Mouse (Mus musculus) neutrophil, adult 5-6 weeks (primary cell): Measurements from ENCODE around the gene Akap2. TPM values are rescaled to one million over a fixed set of nuclear protein-coding genes. Genes with fewer than 3 reads are reported as not detected.

Experiments used
- ATAC-seq: fragments of 151-379, 151-347 bp; 2 replicates; pipeline ENCODE4 v1.8.0; 2017; ENCODE audit warnings: mild to moderate bottlenecking, moderate TSS enrichment; ENCODE audit not compliant: insufficient number of reproducible peaks, poor library complexity, low FRiP score, severe bottlenecking; ENCODE audit errors: extremely low read depth
- total RNA-seq: library from RNA; stranded (forward); fragments of 200-1000 nt; gene quantifications from 2 replicates; pipeline ENCODE4 v1.2.3, GENCODE M21; 2017

Gene Akap2
- total RNA-seq, 1 experiment from 2014 or later = 7.4 TPM

- no peak for ATAC-seq
Measured at GRCm38 (mm10) chr4:57738856-57739552, 21.5 kb downstream of the Akap2 start.

GRCm38 (mm10) chr4:57743325-57743929 is 26.0 kb downstream of the Akap2 start:
- ATAC-seq = no peak

GRCm38 (mm10) chr4:57750651-57751050 is 33.2 kb downstream of the Akap2 start:
- no peak for ATAC-seq

DNA sequence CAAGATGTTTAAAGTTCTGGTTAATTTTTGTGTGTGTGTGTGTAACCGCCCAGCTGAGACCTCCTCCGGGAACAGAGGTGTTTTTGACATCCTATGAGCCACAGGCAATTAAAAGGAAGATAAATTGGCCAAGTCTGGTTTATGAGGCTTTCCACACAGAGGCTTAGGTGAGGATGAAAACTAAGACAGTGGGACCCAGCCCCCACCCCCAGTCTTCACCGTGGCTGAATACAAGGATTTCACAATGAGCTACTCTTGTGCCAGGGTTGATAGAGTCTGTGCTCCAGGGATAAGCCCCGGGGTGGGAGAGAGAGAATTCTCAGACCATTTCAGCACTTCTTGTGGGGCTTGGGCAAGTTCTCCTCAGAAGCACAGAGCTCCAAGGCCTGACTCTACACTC is 33.6 kb downstream of the Akap2 start:
- ATAC-seq = no peak

DNA sequence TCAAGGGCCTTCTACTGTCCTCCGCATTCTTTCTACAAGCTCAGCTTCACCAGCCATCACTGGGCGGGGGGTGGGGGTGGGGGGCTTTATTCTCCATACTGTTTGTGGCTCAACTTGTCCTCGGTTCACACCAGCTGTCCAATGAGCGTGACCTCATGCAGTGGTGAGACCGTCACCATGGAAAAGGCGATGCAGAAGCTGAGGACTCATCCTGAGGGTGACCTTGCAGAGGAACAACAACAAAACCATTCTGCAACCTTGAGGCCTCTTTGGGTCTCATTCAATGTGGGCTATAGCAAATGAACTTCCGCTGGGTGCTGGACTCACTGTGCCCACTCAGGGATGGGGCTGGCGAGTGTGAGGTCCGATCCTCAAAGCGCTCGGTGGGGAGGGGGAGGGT is 34.1 kb downstream of the Akap2 start:
- no peak for ATAC-seq

GRCm38 (mm10) chr4:57755085-57755484 is 37.6 kb downstream of the Akap2 start:
- ATAC-seq = peak; percentile 59; the same call in 1 of the 2 replicates

- ATAC-seq = no peak
Measured at GRCm38 (mm10) chr4:57757997-57758396, 40.5 kb downstream of the Akap2 start.

DNA sequence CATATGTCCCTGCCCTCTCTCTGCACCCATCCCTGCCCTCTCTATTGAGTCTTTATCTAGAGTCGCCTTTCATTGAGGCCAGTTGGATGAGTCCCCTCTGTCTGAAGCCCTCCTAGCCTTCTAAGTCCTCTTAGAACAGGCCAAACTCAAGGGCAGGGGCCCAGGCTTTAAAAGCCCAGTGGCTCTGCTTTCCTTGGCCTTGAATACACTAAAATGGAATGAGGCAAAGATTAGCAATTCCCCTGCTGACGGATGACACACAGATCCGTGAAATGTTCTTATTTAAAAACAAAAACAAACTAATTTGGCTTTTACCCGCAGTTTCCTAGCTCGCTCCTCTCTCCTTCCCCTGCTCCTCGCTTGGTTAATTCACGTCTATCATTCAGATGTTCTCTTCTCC is 45.0 kb downstream of the Akap2 start:
- ATAC-seq = no peak

- no peak for ATAC-seq
Measured at GRCm38 (mm10) chr4:57764392-57764791, 46.9 kb downstream of the Akap2 start.

- ATAC-seq = no peak
Measured at GRCm38 (mm10) chr4:57764926-57765325, 47.5 kb downstream of the Akap2 start.

DNA sequence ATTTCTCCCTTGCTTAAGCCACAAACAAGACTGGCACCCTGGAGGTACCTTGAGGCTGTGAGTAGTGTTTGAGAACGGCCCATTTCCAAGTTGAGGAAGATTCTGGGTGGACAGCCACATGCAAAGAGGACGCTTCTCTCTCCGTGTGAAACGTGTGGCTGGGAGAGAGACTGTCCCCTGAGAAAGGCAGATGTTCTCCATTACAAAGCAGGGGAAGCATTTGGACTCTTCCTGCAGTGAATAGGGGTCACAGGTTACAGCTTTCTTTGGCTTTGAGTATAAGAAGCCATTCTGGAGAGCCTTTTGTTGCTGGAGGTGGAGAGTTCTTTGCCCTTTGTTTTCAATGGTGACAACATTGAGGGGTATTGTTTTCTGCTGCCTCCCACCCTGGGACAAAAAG is 48.3 kb downstream of the Akap2 start:
- ATAC-seq = no peak

DNA sequence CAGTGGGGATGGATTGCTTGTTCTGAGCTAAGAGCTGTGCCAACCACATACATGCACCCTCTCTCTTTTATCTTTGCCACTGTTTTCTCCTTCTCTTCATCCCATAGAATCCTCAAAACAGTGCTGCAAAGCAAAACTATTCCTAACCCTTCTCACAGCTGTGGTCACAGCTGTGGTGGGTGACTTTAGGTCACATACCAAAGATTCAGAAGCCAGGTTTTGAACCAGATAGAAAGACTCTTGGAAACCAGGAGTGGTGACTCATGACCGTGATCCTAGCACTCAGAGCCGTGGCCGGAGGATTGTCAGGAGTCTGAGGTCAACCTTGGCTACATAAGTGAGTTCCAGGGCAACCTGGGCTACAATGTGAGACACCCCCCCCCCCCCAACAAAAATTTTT is 51.5 kb downstream of the Akap2 start:
- ATAC-seq = no peak

DNA sequence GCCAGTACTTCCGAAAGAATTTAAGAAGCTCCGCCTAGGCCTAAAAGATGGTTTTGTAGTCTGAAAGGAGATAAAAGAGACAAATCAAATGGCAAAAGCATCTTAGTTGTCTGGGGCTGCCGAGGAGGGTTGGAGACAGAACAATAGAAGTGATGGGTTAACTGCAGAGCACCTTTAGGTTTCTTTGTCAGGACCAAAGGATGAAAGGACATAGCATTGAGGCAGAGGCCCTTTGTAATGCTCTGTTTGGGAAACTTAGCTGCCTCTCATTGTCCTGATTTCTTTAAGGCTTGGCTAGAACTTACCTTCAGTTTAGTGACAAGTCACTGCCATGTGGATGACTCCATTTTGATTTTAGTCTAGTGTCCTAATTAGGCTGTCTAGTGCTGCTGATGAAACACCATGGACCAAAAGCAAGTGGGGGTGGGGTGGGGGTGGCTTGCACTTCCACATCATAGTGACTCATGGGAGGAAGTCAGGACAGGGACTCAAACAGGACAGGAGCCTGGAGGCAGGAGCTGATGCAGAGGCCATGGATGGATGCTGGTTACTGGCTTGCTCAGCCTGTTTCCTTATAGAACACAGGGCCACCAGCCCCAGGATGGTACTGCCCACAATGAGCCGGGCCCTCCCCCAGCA is 52.8 kb downstream of the Akap2 start:
- ATAC-seq = no peak

DNA sequence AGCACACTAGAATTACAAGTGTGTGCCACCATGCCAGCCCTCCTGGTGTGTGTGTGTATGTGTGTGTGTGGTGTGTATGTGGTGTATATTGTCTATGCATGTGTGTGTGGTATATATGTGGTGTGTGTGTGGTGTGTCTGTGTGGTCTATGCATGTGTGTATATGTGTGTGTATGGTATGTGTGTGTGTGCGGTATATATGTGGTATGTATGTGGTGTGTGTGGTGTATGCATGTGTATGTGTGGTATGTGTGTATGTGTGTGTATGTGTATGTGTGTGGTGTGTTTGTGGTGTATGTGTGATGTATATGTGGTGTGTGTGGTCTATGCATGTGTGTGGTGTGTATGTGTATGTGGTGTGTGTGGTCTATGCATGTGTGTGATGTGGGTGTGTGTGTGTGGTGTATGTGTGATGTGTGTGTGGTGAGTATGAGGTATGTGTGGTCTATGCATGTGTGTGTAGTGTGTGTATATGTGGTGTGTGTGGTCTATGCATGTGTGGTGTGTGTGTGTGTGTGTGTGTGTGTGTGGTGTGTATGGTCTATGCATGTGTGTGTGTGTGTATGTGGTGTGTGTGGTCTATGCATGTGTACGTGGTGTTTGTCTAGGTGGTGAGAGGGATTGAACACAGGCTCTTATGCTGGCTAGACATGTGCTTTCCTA is 54.2 kb downstream of the Akap2 start:
- no peak for ATAC-seq

DNA sequence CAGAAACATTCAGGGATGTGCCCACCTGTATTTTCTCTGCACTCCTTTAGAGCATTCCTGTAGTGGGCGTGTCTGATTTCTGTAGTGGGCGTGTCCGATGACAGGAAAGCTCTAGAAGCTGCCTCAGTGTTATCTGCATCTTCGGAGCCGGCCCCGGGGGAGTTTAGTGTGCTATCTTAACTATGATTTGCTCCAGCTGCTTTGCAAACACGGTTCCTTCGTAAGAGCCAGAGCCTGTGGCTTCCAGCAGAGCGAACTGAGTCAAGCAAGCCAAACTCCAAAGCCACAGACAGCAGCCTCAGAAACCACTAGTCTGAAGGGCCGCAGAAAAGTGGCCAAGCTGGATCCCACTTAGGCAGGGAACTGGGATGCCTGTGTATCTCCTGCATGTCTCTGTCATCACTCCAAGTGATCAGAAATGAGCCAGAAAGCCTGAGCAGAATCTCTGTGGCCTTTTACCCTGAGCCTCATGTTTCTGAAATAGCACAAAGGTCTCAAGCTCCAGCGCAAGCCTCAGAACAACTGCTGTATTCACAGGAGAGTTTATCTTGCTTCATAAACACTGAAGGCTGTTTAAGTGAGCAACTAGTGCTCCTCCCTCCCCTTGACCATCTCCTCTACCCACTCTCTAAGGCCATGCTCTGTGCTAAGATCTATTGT is 55.5 kb downstream of the Akap2 start:
- no peak for ATAC-seq

DNA sequence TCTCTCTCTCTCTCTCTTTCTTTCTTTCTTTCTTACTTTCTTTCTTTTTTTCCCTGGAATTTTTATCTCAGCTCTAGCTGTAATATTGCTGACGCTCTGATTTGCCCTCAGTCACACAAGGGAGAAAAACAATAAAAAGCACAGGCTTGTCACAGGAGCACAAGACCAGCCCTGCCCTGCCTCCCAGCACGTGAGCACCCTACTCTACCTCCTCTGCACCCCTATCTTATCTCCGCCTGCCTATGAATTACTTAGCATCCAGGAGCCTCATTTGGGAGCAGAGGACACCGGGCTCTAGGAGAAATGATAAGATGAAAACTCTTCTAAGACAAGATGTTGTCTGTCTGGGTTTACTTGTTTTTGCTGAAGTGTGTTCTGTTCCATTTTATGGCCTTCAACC is 57.1 kb downstream of the Akap2 start:
- no peak for ATAC-seq

- no peak for ATAC-seq
Measured at GRCm38 (mm10) chr4:57775582-57775981, 58.1 kb downstream of the Akap2 start.

- no peak for ATAC-seq
Measured at GRCm38 (mm10) chr4:57780403-57780802, 62.9 kb downstream of the Akap2 start.

DNA sequence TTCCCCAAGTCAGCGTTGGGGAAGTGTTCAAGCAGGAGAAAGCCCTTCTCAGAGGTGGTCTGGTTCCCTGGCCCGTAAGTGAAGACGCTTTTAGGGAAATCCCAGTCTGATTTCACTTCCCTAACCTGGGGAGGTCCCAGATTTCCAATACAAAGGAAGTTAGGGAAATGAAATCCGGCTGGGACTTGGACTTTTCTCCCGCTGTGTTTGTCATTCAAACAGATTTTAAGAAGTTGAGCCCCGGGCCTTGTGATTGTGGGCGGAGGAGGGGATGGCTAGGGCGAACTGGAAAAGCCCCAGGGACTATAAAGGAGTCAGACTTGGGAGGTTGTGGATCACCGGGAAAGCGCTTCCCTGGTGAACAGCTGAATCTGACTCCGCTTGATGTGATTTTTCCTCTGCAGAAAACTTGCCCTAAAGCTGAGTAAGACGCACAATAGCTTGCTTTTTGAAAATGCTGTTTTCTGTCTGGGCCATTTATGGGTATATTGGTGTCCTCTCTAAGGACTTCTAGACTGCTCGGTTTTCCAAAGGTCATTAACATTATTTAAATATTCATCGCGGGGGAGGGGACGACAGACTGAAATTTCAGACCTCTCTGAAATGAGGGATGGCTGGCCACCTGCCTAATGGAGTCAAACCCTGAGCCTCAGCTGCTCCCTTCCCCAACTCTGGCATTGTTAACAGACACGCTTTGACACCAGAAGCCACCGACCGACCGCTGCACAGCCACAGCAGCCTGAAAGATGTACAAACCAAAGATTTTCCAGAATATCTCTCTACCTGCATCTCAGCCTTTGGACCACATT is 63.6 kb downstream of the Akap2 start:
- no peak for ATAC-seq
